Mouse (Mus musculus) liver, embryonic 14.5 days (tissue): ENCODE measurements around the gene Crhr1.

Source experiments
- CTCF ChIP-seq: IDR thresholded peaks from 2 replicates; pipeline ENCODE4 v1.5.1; 2016; ENCODE audit warnings: antibody characterized with exemption, low read depth, control low read depth
- EP300 ChIP-seq: IDR thresholded peaks from 2 replicates; pipeline ENCODE4 v1.6.1; 2016; ENCODE audit warnings: antibody characterized with exemption, low read depth

GRCm38 (mm10) chr11:104122966-104123365, 9.7 kb upstream of the Crhr1 start:
- no peak for TF ChIP-seq EP300
- TF ChIP-seq CTCF: no peak
